Mouse (Mus musculus) thymus, postnatal 0 days (tissue): ENCODE data around the gene Gosr2. TPM values are rescaled to one million over a fixed set of nuclear protein-coding genes. Genes with fewer than 3 reads are reported as not detected.

Experiments
- DNase-seq: peaks from one replicate; pipeline ENCODE4 v3.0.0-alpha.2; 2015; ENCODE audit warnings: low spot score
- polyA plus RNA-seq: library from polyadenylated mRNA; unstranded; fragments of >200 nt; fragmentation: Nextera tagmentation; extraction: Ambion mirVana; gene quantifications from 2 replicates; pipeline ENCODE4 v1.2.1, GENCODE M21; 2015

Gosr2 gene
- polyA plus RNA-seq, 1 experiment from 2014 or later = 87.5 TPM

GRCm38 (mm10) chr11:103691036-103691435 is 6.7 kb downstream of the Gosr2 start:
- no peak for DNase-seq

- no peak for DNase-seq
Measured at GRCm38 (mm10) chr11:103688980-103689378, 8.7 kb downstream of the Gosr2 start.

- no peak for DNase-seq
Measured at GRCm38 (mm10) chr11:103688271-103688979, 9.3 kb downstream of the Gosr2 start.

GRCm38 (mm10) chr11:103686706-103687105 is 11.0 kb downstream of the Gosr2 start:
- peak; percentile 35 for DNase-seq

- DNase-seq = no peak
Measured at GRCm38 (mm10) chr11:103685261-103685736, 12.4 kb downstream of the Gosr2 start.

- no peak for DNase-seq
Measured at GRCm38 (mm10) chr11:103683667-103684334, 13.9 kb downstream of the Gosr2 start.

- DNase-seq = peak; percentile 37
Measured at GRCm38 (mm10) chr11:103677042-103677441, 20.7 kb downstream of the Gosr2 start.

GRCm38 (mm10) chr11:103675556-103675955 is 22.1 kb downstream of the Gosr2 start:
- DNase-seq = peak; percentile 50

GRCm38 (mm10) chr11:103666907-103667426 is 30.7 kb downstream of the Gosr2 start:
- DNase-seq = no peak

- no peak for DNase-seq
Measured at GRCm38 (mm10) chr11:103666181-103666906, 31.4 kb downstream of the Gosr2 start.

GRCm38 (mm10) chr11:103665695-103666094 is 32.0 kb downstream of the Gosr2 start:
- DNase-seq = no peak

- DNase-seq = no peak
Measured at GRCm38 (mm10) chr11:103663119-103663518, 34.6 kb downstream of the Gosr2 start.

- no peak for DNase-seq
Measured at GRCm38 (mm10) chr11:103662546-103662945, 35.2 kb downstream of the Gosr2 start.

- DNase-seq = no peak
Measured at GRCm38 (mm10) chr11:103661863-103662262, 35.8 kb downstream of the Gosr2 start.

- DNase-seq = no peak
Measured at GRCm38 (mm10) chr11:103658189-103658588, 39.5 kb downstream of the Gosr2 start.

GRCm38 (mm10) chr11:103656520-103656919 is 41.2 kb downstream of the Gosr2 start:
- DNase-seq = peak; percentile 53

GRCm38 (mm10) chr11:103653359-103653965 is 44.2 kb downstream of the Gosr2 start:
- no peak for DNase-seq

- no peak for DNase-seq
Measured at GRCm38 (mm10) chr11:103651426-103651825, 46.3 kb downstream of the Gosr2 start.

GRCm38 (mm10) chr11:103649983-103650493 is 47.7 kb downstream of the Gosr2 start:
- DNase-seq = no peak

GRCm38 (mm10) chr11:103649301-103649982 is 48.3 kb downstream of the Gosr2 start, which contains the start of gene Rprml:
Gene Rprml, plus strand, starts transcription at chr11:103649570.
- no peak for DNase-seq
